Mouse (Mus musculus): Measurements from ENCODE around the gene Stpg3.

Gene Stpg3

DNA sequence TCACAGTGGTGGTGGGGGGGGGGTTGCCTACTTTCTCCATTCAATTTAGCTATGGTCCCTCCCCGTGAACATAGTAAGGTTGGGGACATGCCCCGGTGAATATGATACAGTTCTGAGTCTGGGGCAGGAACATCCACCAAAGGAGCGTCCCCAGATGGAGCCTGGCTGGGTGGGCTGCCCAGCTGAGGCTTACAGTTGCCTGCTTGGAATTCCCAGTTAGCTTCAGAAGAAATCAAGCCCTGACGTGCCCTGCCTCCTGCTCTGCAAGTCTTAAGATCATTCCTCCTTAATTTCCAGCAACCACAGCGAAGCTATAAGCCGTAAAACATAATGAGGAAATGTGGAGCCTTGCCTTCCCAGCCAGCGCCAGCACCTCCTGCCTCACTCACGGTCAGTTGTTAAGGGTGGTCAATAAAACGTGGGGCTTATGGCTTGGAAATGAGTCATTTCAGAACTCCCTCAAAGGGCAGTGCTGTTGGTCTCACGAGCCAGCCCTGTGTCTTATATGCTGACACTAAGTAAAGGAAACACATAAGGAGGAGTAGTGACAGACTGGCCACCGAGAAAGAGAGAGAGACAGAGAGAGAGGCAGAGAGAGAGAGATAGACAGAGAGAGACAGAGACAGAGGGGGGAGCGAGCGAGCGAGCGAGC, 34.7 kb downstream of the Stpg3 start:
- no peak for DNase-seq (ENCODE audit: low spot score)

DNA sequence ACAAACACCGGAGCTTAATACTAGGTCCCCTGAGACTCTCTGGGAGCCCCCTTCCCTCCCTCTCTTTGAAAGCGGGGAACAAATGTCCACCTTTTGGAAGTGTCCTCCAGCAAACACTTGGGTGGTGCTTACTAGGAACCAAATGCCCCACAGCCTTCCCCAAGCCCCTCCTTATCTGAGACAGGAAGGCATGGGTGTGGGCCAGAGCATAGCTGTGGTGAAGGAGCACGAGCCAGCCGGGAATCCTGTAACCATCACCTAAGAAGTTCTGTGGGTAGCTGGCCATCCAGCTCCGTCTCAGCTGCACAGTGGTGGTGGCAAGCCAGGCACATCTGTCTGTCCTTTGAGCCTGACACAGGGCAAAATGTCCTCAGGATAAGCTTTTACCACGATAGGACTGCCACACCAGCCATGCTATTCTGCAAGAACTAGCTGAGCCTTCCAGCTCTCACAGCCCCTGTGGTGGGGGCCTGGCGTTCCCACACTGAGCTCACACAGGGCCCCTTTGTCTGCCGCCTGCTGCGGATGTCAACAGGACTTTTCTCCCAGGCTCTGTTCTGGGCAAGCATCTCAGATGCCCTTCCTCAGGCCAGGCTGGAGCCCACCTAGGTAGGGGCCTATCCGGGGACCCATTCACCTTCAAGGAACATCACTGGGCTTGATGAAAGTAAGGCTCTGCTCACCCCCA, 36.0 kb downstream of the Stpg3 start:
- no peak for DNase-seq (ENCODE audit: low spot score)

DNA sequence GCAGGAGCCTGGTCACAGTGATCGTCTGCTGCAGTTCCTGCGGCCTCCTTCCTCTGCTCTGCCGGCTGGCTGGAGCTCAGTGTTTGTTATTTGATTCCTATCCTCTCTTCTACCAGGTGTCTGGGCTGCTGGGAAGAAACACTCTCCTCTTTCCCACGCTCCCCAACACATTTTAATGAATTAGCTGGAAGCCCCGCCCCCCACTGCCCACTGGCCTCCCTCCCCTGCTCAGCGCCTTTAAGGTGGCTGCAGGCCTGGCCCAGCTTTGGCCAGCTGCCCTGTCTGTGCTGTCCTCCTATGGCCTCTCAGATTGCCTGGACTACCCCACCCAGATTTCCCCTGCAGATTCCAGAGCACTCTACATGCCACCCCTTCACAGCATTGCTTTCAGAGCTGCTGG, 36.8 kb downstream of the Stpg3 start:
- no peak for DNase-seq (ENCODE audit: low spot score)

DNA sequence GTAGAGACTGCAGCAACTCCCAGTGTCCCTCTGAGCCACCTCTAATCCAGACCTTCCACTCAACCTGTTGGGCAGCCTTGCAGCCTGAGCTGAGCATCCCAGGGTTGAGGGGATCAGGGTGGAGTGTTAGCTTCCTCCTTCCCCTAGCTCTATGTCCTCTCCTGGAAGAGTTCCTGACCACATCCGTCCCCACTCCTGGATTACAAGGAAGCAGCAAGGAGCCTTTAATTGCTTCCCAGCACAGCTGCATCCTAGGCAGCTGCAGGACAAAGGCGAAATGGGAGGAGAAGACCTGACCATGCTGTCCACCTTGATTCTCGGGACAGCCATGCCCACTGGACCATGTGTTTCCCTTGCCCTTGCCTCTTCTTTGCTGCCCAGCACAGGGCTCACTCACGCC, 37.4 kb downstream of the Stpg3 start:
- no peak for DNase-seq (ENCODE audit: low spot score)

DNA sequence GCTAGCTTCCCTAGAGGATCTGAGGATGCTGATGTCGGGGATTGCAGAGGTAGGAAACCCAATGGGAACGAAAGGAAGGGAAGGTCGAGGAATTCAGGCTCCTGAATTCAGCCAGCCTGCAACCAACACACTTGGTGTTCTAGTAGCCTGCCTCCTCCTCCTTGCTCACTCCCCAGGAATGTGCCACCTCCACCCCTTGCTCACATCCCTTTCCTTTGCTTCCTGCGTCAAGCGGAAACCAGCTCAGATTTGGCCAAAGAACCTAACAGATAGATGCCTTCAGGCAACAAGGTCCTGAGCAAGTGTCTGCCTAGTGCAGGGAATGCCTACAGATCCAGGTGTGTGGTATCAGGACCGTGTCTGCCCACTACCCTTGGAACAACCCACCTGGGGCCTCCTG, 37.9 kb downstream of the Stpg3 start:
- DNase-seq (ENCODE audit: low spot score) = no peak

DNA sequence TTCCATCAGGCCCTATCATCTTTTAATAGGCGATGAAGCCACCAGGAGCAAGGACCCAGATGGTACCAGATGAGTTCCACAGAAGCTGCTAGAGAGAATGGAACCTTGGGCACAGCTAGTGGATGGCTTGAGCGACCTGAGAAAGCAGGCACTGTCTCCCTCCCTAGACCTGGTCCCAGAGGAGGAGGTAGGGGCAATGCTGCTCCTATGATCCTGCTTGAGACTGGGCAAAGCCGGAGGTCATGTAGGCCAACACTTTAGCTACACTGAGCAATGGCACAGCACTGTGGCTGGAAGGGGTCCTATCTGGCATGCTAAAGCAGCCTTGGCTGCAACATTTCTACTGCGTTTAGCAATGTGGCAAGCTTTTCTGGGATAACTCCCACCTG, 38.8 kb downstream of the Stpg3 start:
- DNase-seq (ENCODE audit: low spot score) = no peak

DNA sequence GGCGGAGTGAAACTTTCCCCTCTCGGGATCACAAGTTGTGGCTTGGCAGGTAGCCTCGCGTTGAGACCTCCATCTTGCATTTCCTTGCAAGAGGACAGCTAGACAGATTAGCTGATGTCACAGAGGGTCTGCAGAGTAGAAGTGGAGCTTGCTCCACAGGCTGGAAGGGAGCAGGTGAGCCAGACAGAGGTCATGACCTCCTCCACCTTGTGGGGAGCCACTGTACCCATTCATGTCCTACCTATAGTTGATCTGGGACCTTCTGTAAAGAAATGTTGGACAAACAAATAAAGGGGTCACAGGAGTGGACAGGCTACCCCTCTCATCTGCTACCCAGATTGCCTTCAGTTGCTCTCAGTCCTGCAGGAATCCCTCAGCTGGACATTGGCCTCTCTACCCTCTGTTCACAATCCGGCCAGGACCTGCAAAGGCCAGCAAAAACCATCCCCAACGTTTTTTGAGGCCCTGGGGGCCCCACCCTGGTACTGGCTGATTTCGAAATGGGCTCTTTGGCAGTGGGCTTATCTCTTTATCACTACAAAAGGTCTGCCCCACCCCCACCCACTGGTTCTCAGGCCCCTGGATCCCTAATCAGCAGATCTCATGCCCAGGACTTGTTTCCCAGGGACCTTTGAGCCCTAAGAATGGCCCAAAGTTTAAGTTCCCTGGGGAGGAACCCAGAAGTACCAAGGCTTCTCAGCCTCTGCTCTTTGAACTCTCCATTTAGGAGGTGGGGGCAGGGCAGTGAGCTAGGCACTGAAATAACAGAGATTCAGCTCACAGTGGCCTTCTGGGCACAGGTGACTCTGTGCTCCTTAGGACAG, 39.4 kb downstream of the Stpg3 start:
- DNase-seq (ENCODE audit: low spot score) = no peak

DNA sequence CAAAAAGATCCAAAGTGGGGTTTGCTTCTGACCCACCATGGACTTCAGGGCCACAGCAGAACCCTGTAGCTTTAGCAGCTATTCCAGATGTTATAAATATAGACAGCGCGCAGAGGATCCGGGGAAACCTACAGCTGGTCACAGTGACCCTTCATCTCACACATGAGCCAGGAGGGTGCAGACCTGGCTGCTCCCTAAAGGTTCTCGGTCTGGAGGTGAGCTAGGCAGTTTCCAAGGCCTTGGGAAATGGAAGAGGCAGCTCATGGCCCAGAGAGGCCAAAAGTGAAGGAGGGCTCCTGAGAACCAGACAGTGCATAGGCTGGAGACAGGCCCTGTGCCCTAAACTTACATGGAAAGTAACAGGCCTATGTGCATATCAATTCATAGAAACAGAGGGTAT, 40.6 kb downstream of the Stpg3 start:
- no peak for DNase-seq (ENCODE audit: low spot score)

DNA sequence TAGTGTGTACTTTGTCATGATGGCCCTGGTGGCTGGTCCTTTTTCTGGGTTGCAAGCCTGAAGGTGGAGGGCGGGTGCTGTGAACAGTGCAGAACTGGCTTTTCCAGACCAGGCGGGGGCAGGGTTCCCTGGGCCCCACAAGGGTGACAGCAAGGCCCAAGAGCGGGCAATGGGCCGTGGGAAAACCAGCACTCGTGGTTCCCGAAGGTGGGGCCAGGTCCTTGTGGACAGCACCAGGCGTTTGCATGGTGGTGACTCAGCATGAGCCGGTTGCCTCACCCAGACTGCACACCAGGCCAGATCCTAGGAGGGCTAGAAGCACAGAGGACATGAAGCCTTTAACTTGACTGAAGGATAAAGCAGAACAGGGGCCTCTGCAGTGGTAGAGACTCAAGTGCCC, 41.8 kb downstream of the Stpg3 start:
- no peak for DNase-seq (ENCODE audit: low spot score)

DNA sequence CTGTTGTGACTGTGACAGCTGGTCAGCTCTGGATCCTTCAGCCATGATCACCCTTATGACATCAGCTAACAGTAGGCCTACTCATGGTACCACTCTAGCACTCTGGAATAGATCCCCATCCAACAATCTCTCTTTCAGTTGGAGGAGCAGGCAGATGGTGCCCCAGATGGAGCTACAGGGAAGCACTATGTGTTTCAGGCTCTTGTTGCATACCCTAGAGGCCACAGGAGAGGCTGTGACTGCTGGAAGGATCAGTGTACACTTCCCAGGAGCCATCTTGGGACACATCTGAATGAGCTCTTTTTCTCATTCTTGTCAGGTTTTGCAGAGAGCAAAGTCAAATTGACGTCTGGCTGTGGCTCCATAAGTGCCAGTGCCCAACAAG, 42.7 kb downstream of the Stpg3 start:
- no peak for DNase-seq (ENCODE audit: low spot score)

DNA sequence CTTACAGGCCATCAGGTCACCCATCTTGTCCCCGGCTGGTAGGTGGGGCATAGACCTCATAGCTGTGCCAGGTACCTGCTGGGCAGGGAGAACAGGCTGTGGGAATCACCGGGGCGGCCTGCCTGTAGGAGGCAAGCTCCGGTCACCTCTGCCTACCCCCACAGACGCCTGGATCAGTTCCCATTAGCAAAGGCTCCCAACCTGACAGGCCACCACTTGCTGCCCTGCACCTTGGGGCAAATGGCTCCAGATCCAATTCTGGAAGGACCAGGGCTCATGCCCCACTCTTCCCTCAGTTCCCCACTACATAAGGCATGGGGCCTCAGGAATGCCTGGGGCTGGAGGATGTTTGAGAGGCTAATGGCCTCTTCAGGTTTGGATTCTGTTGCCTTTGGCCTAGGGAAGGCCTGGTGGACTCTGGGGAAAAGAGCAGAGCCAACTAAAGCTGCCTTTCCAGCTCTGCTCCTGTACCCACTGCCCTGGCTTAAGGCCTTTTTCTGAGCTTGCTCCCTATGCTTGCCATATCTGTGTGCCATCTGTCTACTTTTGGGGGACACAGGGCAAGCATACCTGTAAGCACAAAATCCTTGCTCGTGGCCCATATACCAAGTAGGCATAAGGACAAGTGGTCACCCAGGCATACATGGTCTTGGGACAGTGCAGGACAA, 43.2 kb downstream of the Stpg3 start:
- DNase-seq (ENCODE audit: low spot score) = no peak

DNA sequence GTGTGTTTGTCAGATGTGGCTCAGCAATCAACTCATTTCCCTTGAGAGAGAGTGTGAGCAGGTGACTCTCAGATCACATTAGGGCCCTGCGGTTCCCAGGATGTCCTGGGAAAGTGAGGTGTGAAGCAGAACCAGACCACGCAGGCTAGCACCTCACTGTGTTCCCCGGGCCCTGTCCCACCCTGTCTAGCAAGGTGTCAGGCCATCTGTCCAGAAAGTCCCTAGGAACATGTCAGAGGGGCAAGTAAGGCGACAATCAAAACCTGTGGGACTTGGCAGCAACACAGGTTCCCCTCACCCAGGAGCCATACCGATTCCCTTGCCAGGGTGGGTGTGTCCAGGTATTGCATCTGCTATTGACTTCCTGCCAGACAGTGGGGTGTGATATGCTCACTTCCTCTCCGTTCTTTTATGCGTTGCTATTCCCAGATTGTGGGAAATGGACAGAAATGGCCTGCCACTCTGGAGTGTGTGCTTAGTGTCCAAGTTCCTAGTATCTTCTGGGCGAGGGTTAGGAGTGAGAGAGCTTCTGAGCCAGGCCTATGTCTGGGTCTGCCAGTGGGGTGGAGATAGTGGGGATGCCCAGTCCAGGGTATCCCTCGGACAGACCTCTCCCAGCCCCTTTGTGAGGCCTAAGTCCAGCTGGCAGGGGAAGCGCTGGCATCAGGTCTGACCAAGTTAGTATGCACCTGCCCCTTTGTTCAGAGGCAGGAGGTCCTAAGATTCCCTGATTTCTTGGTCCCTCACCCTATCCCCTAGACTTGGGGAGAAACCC, 43.9 kb downstream of the Stpg3 start:
- DNase-seq (ENCODE audit: low spot score) = no peak

DNA sequence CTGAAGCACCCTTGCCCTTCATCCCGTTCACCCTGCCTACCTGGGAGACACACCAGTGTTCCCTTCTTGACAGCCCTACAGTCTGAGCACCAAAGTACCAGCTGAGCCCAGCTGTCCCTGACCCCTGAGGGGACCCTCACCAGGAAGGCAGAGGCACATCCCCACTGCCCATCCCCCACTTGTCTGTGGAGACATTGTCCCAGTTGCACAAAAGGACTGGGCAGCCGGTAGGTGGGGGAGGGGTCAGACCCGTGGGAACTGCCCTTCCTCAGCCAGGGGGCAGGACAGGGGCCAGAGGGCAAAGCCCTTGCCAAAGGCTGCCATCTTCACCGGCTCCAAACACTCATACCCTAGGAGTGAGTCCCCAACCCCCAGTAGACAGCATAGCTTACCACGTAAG, 44.7 kb downstream of the Stpg3 start:
- DNase-seq (ENCODE audit: low spot score) = no peak

DNA sequence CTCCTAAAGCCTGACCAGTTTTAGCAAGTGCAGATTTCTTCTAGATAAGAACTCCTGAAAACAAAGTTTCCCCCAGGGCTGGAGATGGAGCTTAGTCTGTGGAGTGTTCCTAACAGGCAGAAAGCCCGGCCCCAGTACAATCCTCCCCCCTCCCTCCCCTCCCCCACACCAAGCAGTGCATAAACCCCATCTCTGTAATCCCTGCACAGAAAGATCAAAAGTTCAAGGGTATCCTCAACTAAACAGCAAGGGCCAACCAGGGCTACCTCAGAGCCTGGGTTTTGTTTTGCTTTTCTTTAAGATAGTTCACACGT, 45.8 kb downstream of the Stpg3 start:
- no peak for DNase-seq (ENCODE audit: low spot score)

DNA sequence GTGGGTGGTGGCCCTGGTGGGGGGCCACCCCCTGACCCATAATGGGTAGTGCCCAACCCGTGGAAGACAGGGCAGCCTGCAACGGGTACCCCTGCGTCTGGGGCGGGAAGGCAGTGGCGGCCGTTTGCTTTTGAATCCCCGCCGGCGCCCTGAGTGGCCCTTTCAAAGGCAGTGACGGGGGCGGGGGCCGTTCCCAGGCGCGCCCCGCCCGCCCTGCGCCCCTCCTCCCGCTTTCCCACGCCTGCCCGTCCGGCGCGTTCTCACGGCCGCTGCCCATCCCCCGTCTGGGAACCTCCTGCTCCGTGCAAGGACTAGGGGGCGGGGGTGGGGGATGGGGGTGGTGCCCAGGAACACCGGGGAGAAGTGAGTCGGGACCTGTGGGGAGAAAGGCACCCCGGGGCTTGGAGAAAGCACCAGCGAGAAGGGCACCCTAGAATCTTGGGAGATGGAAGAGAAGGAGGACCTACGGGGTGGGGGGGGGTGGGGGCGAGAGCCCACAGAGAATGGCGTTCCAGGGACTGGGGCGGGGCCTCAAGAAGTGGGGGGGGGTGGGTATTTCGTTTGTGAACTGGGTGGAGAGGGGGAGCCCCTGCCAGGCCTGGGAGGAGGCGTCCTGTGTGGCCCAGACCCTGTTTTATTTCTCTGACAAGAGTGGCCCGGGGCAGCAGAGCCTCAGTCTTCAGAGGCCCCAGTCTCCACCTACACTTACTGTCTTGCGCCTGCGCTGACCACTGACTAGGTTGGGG, 46.3 kb downstream of the Stpg3 start:
- DNase-seq (ENCODE audit: low spot score) = no peak

DNA sequence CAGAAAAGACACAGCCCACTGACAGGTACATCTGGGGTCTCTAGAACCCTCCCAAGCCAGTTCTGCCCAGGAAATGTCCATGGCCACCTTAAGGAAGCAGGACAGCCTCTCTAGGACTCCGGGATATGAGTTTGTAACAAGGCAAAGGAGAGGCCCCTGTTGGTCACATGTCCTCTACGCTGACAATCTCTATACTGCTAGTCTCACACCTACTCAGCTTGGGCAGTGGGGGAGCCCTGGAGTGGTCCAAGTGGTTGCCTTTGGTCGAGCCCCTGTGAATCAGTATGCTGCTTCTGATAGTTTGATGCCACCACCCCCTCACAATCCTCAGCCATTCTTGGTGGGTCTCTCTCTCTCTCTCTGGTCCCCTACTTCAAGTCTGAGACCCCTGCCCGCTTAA, 47.0 kb downstream of the Stpg3 start:
- no peak for DNase-seq (ENCODE audit: low spot score)

Data from ovary, postnatal 14 days (tissue).